Mouse (Mus musculus) thymus, adult 2 months (tissue): ENCODE measurements around the gene Isg15.

Source experiments
- CTCF ChIP-seq: fragments of 200-500 bp; IDR thresholded peaks from 2 replicates; pipeline ENCODE4 v1.5.1; 2012; ENCODE audit warnings: mild to moderate bottlenecking, control low read depth, low read length, moderate library complexity, borderline replicate concordance; ENCODE audit not compliant: control insufficient read depth, poor library complexity, insufficient read depth; ENCODE audit errors: extremely low read depth
- POLR2A ChIP-seq: fragments of 200-500 bp; IDR thresholded peaks from 2 replicates; pipeline ENCODE4 v1.6.1; 2012; ENCODE audit warnings: mild to moderate bottlenecking, low read length, control low read depth, moderate library complexity; ENCODE audit not compliant: control insufficient read depth, poor library complexity, insufficient read depth; ENCODE audit errors: extremely low read depth

GRCm38 (mm10) chr4:156192421-156193199 lies 8.0 kb downstream of the Isg15 start:
- TF ChIP-seq POLR2A: no peak
- TF ChIP-seq CTCF: no peak
